Mouse (Mus musculus) small intestine, adult 2 months (tissue): ENCODE results near the gene Casp6.

ENCODE experiments used
- CTCF ChIP-seq: fragments of 200-500 bp; IDR thresholded peaks from 2 replicates; pipeline ENCODE4 v1.5.1; 2012; ENCODE audit warnings: low read depth, mild to moderate bottlenecking, control low read depth, inconsistent platforms, low read length, moderate library complexity, mixed read lengths; ENCODE audit not compliant: insufficient replicate concordance, insufficient read length; ENCODE audit errors: extremely low read depth
- POLR2A ChIP-seq: fragments of 200-500 bp; IDR thresholded peaks from 2 replicates; pipeline ENCODE4 v1.6.1; 2012; ENCODE audit warnings: low read depth, mild to moderate bottlenecking, control low read depth, inconsistent platforms, low read length, moderate library complexity

DNA sequence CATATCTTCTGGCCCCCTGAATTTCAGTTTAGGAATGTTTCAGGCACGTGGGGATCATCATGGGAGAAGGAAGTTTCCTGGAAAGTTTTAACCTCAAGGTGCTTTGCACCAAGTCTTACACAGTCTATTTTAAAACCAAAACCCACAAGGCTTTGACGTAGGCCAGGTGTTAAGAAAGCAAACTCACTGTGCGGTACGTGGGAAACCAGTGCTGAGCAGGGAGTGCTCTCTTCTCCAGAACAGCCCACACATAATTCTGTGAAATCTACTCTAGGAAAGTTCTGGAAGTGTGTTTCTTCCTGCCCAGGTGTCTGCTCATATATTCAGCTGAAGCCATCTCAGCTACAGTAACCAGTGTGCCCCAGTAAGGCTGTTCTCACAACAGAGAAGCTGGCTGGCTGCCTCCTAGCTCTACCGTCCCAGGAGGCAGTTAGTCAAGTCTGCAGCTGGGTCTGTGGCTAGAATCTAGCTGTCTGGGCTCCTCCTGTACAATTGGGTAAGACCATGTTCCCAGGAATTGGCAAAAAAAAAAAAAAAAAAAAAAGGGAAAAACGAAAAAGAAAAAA lies 29.1 kb downstream of the Casp6 start:
- TF ChIP-seq CTCF (no peak), POLR2A (no peak)
